Mouse (Mus musculus) ES-Bruce4 (cell line): Measurements from ENCODE around the gene Bhmt2. TPM values are rescaled to one million over a fixed set of nuclear protein-coding genes. Genes with fewer than 3 reads are reported as not detected.

Experiments used
- H3K27ac ChIP-seq: 2 replicates; pipeline ENCODE4 v1.5.1; 2012; ENCODE audit warnings: low read length, inconsistent platforms; ENCODE audit not compliant: insufficient read depth
- H3K27me3 ChIP-seq: 2 replicates; pipeline ENCODE4 v1.6.1; 2012; ENCODE audit warnings: mild to moderate bottlenecking, low read length, inconsistent platforms; ENCODE audit not compliant: control insufficient read depth, poor library complexity, insufficient read depth, severe bottlenecking
- H3K36me3 ChIP-seq: 2 replicates; pipeline ENCODE4 v1.6.1; 2012; ENCODE audit warnings: inconsistent platforms, mild to moderate bottlenecking, low read length, moderate library complexity; ENCODE audit not compliant: control insufficient read depth, poor library complexity, insufficient read depth, severe bottlenecking
- H3K4me1 ChIP-seq: one replicate; pipeline ENCODE4 v1.8.1; 2011; ENCODE audit warnings: low read length; ENCODE audit not compliant: control insufficient read depth, insufficient read depth
- H3K4me3 ChIP-seq: 2 replicates; pipeline ENCODE4 v1.5.1; 2011; ENCODE audit warnings: low read depth, mild to moderate bottlenecking, low read length
- H3K9ac ChIP-seq: 2 replicates; pipeline ENCODE4 v1.6.1; 2012; ENCODE audit warnings: low read depth, mild to moderate bottlenecking, inconsistent platforms; ENCODE audit not compliant: poor library complexity, severe bottlenecking
- H3K9me3 ChIP-seq: replicated peaks from 2 replicates; pipeline ENCODE4 v1.6.1; 2012; ENCODE audit warnings: mild to moderate bottlenecking, low read length, inconsistent platforms; ENCODE audit not compliant: control insufficient read depth, poor library complexity, insufficient read depth, severe bottlenecking
- CTCF ChIP-seq: IDR thresholded peaks from one replicate; pipeline ENCODE4 v1.8.1; 2011; ENCODE audit warnings: low read depth, low read length
- EP300 ChIP-seq: IDR thresholded peaks from 2 replicates; pipeline ENCODE4 v1.6.1; 2011; ENCODE audit warnings: low read depth, low read length; ENCODE audit not compliant: insufficient read depth
- POLR2A ChIP-seq: IDR thresholded peaks from one replicate; pipeline ENCODE4 v1.8.1; 2011; ENCODE audit warnings: low read length; ENCODE audit not compliant: insufficient read depth
- polyA plus RNA-seq: library from polyadenylated mRNA; stranded (reverse); fragments of >200 nt; gene quantifications from 2 replicates; pipeline ENCODE4 v1.2.4, GENCODE M21; 2011; ENCODE audit warnings: low read depth; ENCODE audit not compliant: missing spikeins, insufficient read depth, insufficient read length

Gene Bhmt2
- polyA plus RNA-seq, 1 experiment = not detected

GRCm38 (mm10) chr13:93672371-93672770, 1.7 kb downstream of the Bhmt2 start:
- Histone ChIP-seq H3K4me1 (no peaks in the 10 kb centered on the region), H3K9me3 (no peaks in the 10 kb centered on the region; the same call in 1 of the 2 replicates), H3K36me3 (no peaks in the 10 kb centered on the region), H3K9ac (no peak overlapping the region), H3K27me3 (peaks cover 5% of the 10 kb centered on the region; the same call in 1 of the 2 replicates), H3K27ac (no peak overlapping the region), H3K4me3 (no peak overlapping the region)
- TF ChIP-seq POLR2A (no peak), EP300 (no peak), CTCF (no peak)

GRCm38 (mm10) chr13:93667586-93667985, 6.5 kb downstream of the Bhmt2 start:
- no peaks in the 10 kb centered on the region for H3K36me3 ChIP-seq
- no peak overlapping the region for H3K27ac ChIP-seq
- H3K9ac ChIP-seq = no peak overlapping the region
- no peaks in the 10 kb centered on the region for H3K4me1 ChIP-seq
- TF ChIP-seq EP300 = no peak
- TF ChIP-seq CTCF = no peak
- no peak for TF ChIP-seq POLR2A
- no peak overlapping the region for H3K4me3 ChIP-seq
- H3K9me3 ChIP-seq = no peaks in the 10 kb centered on the region; the same call in 1 of the 2 replicates
- H3K27me3 ChIP-seq = no peaks in the 10 kb centered on the region

GRCm38 (mm10) chr13:93657941-93658340, 16.2 kb downstream of the Bhmt2 start:
- no peak overlapping the region for H3K4me3 ChIP-seq
- no peaks in the 10 kb centered on the region for H3K9me3 ChIP-seq
- no peak for TF ChIP-seq EP300
- TF ChIP-seq POLR2A = no peak
- no peak for TF ChIP-seq CTCF
- H3K27ac ChIP-seq = no peak overlapping the region
- no peaks in the 10 kb centered on the region for H3K27me3 ChIP-seq
- H3K9ac ChIP-seq = no peak overlapping the region
- H3K36me3 ChIP-seq = no peaks in the 10 kb centered on the region
- H3K4me1 ChIP-seq = no peaks in the 10 kb centered on the region

- Histone ChIP-seq H3K27ac (no peak overlapping the region), H3K9ac (no peak overlapping the region), H3K4me1 (peaks cover 2% of the 10 kb centered on the region), H3K36me3 (no peaks in the 10 kb centered on the region), H3K9me3 (no peaks in the 10 kb centered on the region), H3K4me3 (no peak overlapping the region), H3K27me3 (no peaks in the 10 kb centered on the region)
- TF ChIP-seq EP300 = no peak
- no peak for TF ChIP-seq POLR2A
Measured at GRCm38 (mm10) chr13:93653382-93653781, 20.7 kb downstream of the Bhmt2 start.

- no peaks in the 10 kb centered on the region for H3K36me3 ChIP-seq
- 0 out of 2 replicates have a peak, but pooled peaks cover 4% of the 10 kb centered on the region for H3K9me3 ChIP-seq
- TF ChIP-seq CTCF (no peak), EP300 (no peak), POLR2A (no peak)
- H3K4me1 ChIP-seq = peaks cover 2% of the 10 kb centered on the region
- H3K9ac ChIP-seq = no peak overlapping the region
- H3K4me3 ChIP-seq = no peak overlapping the region
- no peak overlapping the region for H3K27ac ChIP-seq
- no peaks in the 10 kb centered on the region; the same call in 1 of the 2 replicates for H3K27me3 ChIP-seq
Measured at GRCm38 (mm10) chr13:93648387-93649130, 25.5 kb downstream of the Bhmt2 start.

- H3K9me3 ChIP-seq = no peaks in the 10 kb centered on the region
- TF ChIP-seq CTCF = no peak
- TF ChIP-seq POLR2A = no peak
- no peak for TF ChIP-seq EP300
Measured at GRCm38 (mm10) chr13:93639636-93640035, 34.5 kb downstream of the Bhmt2 start.

More at GRCm38 (mm10) chr13:93639636-93640035, 34.5 kb downstream of the Bhmt2 start:
- Histone ChIP-seq H3K27ac (no peak overlapping the region), H3K36me3 (no peaks in the 10 kb centered on the region), H3K4me1 (no peaks in the 10 kb centered on the region), H3K27me3 (no peaks in the 10 kb centered on the region), H3K9ac (no peak overlapping the region), H3K4me3 (no peak overlapping the region)
